Mouse (Mus musculus) Patski (cell line): ENCODE measurements at regions not wholly inside any gene's neighbourhood (a gene's known extent, or its start where the extent isn't known, plus 50 kb on each side); places are given as distances from the start of the nearest gene placed in this dataset.

Source experiments
- ATAC-seq: fragments of 100-300 bp; one replicate; pipeline ENCODE4 v1.8.0; 2021
- CTCF ChIA-PET: fragments of 350-600 bp; sonication (Branson Sonifier 250); formaldehyde crosslinking; loops from one replicate; lab custom pipeline; 2022; ENCODE audit warnings: inconsistent platforms; lab: Charles Lee
- POLR2A ChIA-PET: fragments of 350-600 bp; sonication (Branson Sonifier 250); formaldehyde crosslinking; loops from one replicate; lab custom pipeline; 2022; ENCODE audit warnings: antibody characterized with exemption, inconsistent platforms; lab: Charles Lee
- DNase-seq: peaks from one replicate; pipeline ENCODE4 v3.0.0-alpha.2; 2011; ENCODE audit warnings: low read depth, low spot score
- H3K27me3 ChIP-seq: fragments of 371-371 bp; one replicate; pipeline ENCODE4 v1.5.1; 2021
- CTCF ChIP-seq: fragments of 100-300 bp; IDR thresholded peaks from one replicate; pipeline ENCODE4 v1.5.1; 2021
- in situ Hi-C: fragments of 300-500 bp; cut with MboI; formaldehyde crosslinking; loops from 3 replicates; pipeline ENCODE4 v1.11.1; 2018; ENCODE audit warnings: low pct_unique_long_range_greater_than_20kb, mixed read lengths

DNA sequence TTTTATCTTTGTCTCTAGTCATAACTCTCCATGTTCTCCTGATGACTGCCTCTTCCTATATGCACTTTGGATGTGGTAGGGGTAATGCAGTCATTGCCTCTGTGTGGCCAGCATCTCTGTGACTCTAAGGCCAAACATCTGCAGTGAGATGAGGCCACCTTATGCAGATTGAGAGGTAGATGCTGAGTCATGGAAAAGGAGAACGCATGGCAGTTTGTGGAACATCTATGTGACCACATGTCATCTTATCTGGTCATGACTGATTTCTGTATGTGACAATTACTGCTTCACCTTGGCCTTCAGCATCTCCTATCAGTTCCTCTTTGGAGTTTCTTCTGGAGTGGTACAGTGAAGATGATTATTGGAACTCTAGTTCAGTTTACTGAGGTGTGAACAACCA lies 319.2 kb upstream of the Klf4 start:
- ChIA-PET POLR2A (no interaction called here), CTCF (no interaction called here)
- ATAC-seq (no peak), DNase-seq (no peak)
- no peaks in the 10 kb centered on the region for H3K27me3 ChIP-seq
- TF ChIP-seq CTCF, result no peak
- in situ Hi-C loops, result no loop called here

DNA sequence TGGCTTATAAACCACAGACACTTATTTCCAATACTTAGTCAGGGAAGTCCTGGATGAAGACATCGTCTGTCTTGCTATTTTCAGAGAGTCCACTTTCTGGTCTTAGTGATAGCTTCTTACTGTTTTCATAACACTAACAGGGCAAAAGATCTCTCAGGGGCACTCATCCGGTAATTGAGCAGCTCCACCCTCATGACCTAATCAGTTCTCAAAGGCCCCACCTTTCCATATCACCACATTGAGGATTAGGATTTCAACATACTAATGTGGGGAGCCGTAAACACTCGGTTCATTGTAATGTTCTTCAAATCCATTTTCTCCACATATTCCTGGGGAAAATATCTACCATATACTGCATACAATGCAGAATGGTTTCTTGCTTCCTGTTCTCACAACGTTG lies 318.8 kb upstream of the Klf4 start:
- no peak for TF ChIP-seq CTCF
- H3K27me3 ChIP-seq, result no peaks in the 10 kb centered on the region
- CTCF ChIA-PET, result interaction anchor here (1.0 to 1.4 kb wide), 2 partner anchors 9 to 28 kb away, joined by 3 to 4 read pairs; no protein-coding TSS in a partner anchor
- ATAC-seq (no peak), DNase-seq (no peak)
- in situ Hi-C loops, result no loop called here
- POLR2A ChIA-PET, result no interaction called here

DNA sequence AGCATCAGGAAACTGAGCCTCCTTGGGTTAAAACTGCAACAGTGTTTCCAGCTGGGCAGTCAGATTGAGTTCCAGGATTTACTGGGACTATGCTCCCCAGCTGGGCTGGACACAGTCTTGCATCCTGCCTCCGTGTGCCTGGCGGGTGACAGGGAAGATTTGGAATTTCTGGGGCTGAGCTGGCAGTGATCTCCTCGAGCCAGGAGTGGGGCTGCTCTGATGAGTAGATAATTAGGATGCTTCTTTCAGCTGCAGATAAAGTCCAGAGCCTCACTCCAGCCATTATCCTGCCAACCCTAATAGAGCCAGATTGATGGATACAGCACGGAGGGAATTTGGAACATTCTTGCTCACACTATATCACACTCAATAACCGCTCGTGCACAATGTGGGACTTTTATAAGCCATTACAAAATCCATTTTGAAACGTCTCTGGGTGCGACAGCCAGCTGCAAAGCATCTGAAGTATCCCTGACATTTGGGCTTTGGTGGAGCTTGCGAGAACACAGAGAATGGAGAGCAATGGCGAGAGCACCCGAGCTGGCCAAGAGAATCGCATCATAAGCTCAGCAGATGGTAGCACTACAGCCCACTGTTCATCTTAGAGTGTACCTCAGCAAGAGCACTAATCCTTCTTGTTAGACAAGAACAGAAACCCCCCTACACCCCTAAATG lies 311.6 kb upstream of the Klf4 start:
- in situ Hi-C loops, result no loop called here
- ATAC-seq (no peak), DNase-seq (no peak)
- CTCF ChIA-PET, result no interaction called here
- no peaks in the 10 kb centered on the region for H3K27me3 ChIP-seq
- POLR2A ChIA-PET, result no interaction called here
- TF ChIP-seq CTCF, result no peak

DNA sequence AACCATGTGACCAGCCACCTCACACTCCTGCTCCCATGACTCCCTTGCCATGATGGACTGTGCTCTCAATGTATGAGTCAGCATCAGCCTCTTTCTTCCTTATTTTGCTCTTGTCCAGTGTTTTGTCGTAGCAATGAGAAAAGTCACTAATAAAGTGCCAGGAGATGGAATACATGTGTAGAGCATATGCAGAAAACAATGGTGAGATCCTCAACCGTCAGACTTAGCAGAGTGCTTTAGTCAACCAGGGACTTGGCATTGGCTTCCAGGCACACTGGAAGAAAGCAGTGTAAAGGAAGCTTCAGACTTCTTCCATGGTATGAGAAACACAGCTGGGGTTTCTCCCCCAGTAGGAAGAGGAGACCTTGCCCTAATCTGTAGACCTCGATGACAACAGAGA lies 306.3 kb upstream of the Klf4 start:
- H3K27me3 ChIP-seq, result no peaks in the 10 kb centered on the region
- DNase-seq (no peak), ATAC-seq (no peak)
- ChIA-PET POLR2A (no interaction called here), CTCF (no interaction called here)
- no peak for TF ChIP-seq CTCF
- in situ Hi-C loops, result no loop called here

DNA sequence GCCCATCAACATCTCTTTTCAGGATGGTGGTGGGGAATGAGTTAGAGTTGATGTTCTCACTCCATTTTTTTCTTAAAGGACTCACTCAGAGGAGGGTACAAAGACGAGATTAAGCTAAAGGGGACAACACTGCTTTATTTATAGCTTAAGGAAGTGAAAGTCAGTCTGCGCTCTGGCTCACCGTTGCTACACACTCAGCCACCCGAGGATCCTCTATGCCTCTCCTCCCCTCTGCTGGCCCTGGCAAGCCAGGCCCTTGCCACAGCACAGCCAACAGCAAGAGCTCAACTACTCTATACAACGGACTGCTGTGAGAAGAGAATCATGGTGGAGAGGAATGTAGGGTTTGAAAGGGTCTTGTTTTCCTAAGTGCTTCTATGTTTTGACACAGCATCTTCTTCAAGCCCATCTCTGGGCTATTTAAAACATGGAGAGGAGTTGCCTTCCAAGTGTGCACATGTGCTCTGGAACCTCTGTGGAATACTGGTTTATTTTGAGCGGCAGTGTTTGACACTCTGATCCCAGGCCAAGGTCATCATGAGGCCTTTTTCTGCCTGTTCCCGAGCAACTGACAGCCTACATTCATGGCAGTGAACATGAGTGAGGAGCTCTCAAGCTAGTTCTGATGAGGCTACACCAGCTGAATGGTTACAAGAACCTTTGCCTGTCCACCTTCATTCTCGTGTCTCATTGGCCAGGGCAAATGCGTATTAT lies 291.9 kb upstream of the Klf4 start:
- no peaks in the 10 kb centered on the region for H3K27me3 ChIP-seq
- ChIA-PET POLR2A (interaction anchor here (0.6 kb wide), 1 partner anchor 127 kb away, joined by 3 read pairs; no protein-coding TSS in a partner anchor), CTCF (no interaction called here)
- ATAC-seq (no peak), DNase-seq (no peak)
- TF ChIP-seq CTCF, result no peak
- in situ Hi-C loops, result no loop called here

DNA sequence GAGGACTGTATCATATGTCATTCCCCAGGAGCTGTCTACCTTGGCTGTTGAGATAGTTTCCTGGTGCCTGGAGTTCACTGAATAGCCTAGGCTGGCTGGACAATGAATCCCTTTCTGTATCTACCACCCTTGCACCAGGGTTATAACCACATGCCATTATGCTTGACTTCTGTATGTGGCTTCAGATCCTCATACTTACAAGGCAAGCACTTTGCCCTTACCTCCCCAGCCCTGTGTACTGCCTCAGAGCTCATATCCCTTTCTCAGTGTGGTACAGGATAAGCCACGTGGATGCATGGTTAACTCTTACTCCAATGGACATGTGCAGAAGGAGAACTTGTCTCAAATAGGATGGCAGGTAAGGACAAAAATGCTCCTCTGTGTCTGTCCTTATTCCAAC lies 291.3 kb upstream of the Klf4 start:
- in situ Hi-C loops, result no loop called here
- ATAC-seq, result no peak
- no peak for DNase-seq
- ChIA-PET POLR2A (no interaction called here), CTCF (no interaction called here)
- no peaks in the 10 kb centered on the region for H3K27me3 ChIP-seq
- no peak for TF ChIP-seq CTCF

DNA sequence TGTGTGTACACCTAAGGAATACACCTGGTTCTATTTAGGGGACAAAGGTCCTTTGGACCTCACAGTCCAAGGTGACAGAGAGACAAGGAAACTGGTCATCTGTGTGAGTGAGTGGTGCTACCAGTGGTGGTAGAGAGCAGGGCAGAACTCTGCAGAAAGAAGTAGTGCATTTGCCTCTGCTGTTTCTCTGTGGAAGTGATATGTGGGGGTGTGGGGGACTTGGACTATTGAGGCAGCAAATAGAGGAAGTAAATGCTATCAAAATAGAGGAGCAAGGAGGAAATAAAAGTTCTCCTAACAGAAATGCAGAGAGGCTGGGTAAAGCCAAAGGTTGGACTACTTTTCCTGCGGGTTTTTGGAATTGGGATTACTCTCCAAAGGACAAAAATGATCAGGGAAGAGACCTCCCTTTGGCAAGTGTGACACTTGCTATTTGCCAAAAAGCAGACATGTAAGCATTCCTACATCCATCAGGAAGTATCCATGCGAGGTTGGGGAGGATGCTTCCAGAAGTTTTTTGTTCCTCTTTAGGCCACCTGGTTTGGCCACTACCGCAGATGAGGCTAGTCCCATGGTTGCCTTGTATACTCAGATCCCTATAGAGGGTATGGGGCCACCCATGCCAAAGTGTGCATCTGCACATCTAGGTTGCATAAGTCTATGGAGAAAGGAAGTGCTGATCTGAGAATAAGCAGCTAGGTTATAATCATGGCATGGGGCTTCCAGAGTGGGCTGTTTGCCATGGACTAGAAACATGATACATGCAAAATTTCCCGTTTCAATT lies 285.0 kb upstream of the Klf4 start:
- in situ Hi-C loops, result no loop called here
- no peak for DNase-seq
- no peak for TF ChIP-seq CTCF
- POLR2A ChIA-PET, result no interaction called here
- CTCF ChIA-PET, result no interaction called here
- H3K27me3 ChIP-seq, result no peaks in the 10 kb centered on the region
- ATAC-seq, result no peak

DNA sequence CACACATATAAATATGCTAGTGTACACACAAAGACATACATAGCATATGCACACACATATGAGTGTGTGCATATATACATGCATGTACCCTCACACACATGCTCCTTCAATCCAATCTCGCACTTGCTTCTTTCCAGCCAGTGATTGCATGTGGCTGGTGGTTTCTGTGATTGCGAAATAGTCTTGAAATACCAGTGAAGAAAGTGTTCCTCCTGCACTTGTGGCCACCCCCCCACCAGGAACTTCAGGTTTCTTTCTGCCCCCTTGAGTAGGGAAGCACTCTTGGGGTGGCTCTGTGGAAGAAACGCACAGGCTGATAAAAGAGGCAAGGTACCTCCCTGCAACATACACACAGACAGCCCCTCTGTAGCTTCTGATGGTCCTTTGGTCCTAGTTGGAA lies 283.6 kb upstream of the Klf4 start:
- CTCF ChIA-PET, result no interaction called here
- POLR2A ChIA-PET, result interaction anchor here (0.8 kb wide), 1 partner anchor 9 kb away, joined by 3 read pairs; no protein-coding TSS in a partner anchor
- no peaks in the 10 kb centered on the region for H3K27me3 ChIP-seq
- no peak for TF ChIP-seq CTCF
- DNase-seq, result no peak
- ATAC-seq, result no peak
- in situ Hi-C loops, result no loop called here

DNA sequence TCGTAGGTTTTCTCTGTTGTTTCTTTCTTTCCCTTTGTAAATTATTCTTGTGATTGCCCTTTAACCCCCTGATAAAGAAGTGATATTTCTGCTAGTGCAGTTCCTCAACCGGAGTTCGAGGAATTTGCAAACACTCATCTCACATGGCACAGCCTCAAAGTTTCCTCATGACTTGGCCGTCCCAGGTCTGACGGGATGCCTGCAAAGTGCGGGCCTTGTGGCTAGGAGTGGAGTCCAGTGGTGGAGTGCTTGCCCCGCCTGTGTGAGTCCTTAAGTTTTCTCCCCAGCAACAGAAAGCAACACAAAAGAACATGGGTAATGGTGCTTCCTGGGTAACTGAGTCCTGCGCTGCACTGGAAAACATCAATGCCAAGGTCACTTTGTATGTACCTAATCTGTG lies 280.6 kb upstream of the Klf4 start:
- DNase-seq, result no peak
- H3K27me3 ChIP-seq, result no peaks in the 10 kb centered on the region
- no peak for TF ChIP-seq CTCF
- ATAC-seq, result no peak
- CTCF ChIA-PET, result no interaction called here
- in situ Hi-C loops, result no loop called here
- POLR2A ChIA-PET, result no interaction called here

DNA sequence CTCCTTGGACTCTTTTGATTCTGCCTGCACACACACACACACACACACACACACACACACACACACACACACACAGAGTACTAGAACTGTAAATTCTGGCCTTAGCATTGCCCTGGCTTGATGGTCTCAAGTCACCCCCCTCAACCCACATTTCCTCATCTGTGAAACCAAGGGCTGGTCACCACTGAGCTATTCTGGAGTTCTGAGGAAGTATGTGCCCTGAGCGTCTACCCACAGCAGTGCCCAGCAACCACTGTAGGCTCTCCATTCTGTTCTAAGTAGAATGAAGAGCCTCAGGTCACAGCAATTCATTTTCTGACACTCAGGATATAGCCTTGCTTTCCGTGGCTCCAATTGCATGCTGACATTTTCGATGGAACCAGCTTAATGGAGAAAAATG lies 279.4 kb upstream of the Klf4 start:
- POLR2A ChIA-PET, result no interaction called here
- ATAC-seq, result no peak
- in situ Hi-C loops, result no loop called here
- no peak for DNase-seq
- no peaks in the 10 kb centered on the region for H3K27me3 ChIP-seq
- CTCF ChIA-PET, result no interaction called here
- TF ChIP-seq CTCF, result no peak

DNA sequence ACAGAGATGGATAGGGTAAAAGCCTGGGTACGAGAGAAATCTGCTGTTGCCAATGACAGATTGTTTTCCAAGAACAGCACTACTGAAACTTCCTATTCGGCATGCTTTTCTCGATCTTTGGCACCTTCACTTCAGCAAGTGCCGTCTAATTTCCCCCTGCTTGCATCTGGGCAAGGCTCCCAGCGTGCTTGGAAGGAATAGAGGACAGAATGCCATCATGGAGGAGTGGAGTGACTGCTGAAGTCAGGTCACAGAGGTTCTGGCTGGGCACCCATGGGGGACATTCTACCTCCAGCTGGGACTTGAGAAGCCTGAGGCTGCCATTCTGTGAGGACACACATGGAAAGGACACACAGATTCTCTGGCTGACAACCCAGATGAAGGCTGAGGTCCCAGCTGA lies 276.2 kb upstream of the Klf4 start:
- ChIA-PET CTCF (no interaction called here), POLR2A (no interaction called here)
- no peaks in the 10 kb centered on the region for H3K27me3 ChIP-seq
- in situ Hi-C loops, result no loop called here
- DNase-seq, result no peak
- ATAC-seq, result no peak
- TF ChIP-seq CTCF, result no peak
